Mouse (Mus musculus) cerebellum, adult 2 months (tissue): ENCODE results near the gene Rcl1.

Experiments used
- CTCF ChIP-seq: fragments of 200-500 bp; IDR thresholded peaks from 2 replicates; pipeline ENCODE4 v1.5.1; 2011; ENCODE audit warnings: low read depth, mild to moderate bottlenecking, control low read depth, low read length, moderate library complexity, borderline replicate concordance; ENCODE audit not compliant: insufficient read depth
- POLR2A ChIP-seq: fragments of 200-500 bp; IDR thresholded peaks from 2 replicates; pipeline ENCODE4 v1.6.1; 2011; ENCODE audit warnings: low read length, control low read depth, borderline replicate concordance; ENCODE audit not compliant: insufficient read depth

- TF ChIP-seq POLR2A (no peak), CTCF (no peak)
These were observed 81.0 kb downstream of the Rcl1 start for GRCm38 (mm10) chr19:29182166-29182565.
